Mouse (Mus musculus): ENCODE measurements around the gene Ampd1. TPM values are rescaled to one million over a fixed set of nuclear protein-coding genes. Genes with fewer than 3 reads are reported as not detected.
A peak's percentile ranks its signal among the peaks of the same experiment; 100 is the strongest.

Ampd1 gene
- total and polyA plus RNA-seq, 3 experiments: 0.49 TPM; not detected in 2

GRCm38 (mm10) chr3:103058207-103059157, 15.3 kb upstream of the Ampd1 start, which contains the start of gene Nras:
TSS of gene Nras (plus strand) at chr3:103058285.
- peak; percentile 85 for ATAC-seq (ENCODE audit: extremely low read depth, insufficient number of reproducible peaks, low FRiP score, poor library complexity, severe bottlenecking)
- Histone ChIP-seq H3K27me3 (ENCODE audit: insufficient read depth, low read length) (no peaks in the 10 kb centered on the region), H3K36me3 (replicated peaks) (peaks cover 72% of the 10 kb centered on the region), H3K4me3 (ENCODE audit: low read depth, low read length) (peak within 1 kb of the TSS; percentile 77), H3K4me1 (ENCODE audit: insufficient read depth, low read depth, low read length) (peaks cover 12% of the 10 kb centered on the region), H3K9me3 (replicated peaks) (no peaks in the 10 kb centered on the region)
- TF ChIP-seq POLR2AphosphoS5 (IDR thresholded peaks at IDR 0.05; ENCODE audit: insufficient replicate concordance, low read depth, low read length): no peak; the same call in 1 of the 2 replicates
- no peak for TF ChIP-seq CTCF (IDR thresholded peaks at IDR 0.05; ENCODE audit: low read depth, low read length)
- TF ChIP-seq GATA1 (IDR thresholded peaks at IDR 0.05; ENCODE audit: borderline replicate concordance, low read length): no peak
- TF ChIP-seq TAL1 (conservative IDR thresholded peaks at IDR 0.05; ENCODE audit: low read depth, low read length): no peak
- TF ChIP-seq GATA2 (IDR thresholded peaks at IDR 0.05; ENCODE audit: borderline replicate concordance, low read depth, low read length): no peak
- DNase-seq (ENCODE audit: low spot score): peak; percentile 83

DNA sequence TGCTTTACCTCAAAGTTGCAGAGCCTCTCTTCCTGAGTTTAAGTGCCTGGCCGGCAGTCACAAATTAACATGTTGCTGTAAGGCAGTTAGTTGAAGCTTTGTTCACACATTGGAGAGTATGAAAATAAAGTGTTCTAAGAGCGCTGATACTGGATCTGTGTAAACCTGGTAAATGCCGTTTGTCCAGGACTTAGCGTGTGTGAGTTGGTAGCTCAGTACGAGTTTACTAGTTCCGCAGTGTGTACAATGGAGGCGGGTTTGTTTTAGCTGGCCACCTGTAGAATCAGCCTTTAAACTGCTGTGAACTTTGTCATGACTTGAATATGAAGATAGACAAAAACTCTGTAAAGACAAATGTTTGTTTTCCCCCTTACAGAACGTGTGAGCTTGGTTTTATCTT, 6.9 kb upstream of the Ampd1 start:
- no peaks in the 10 kb centered on the region for H3K4me1 ChIP-seq (ENCODE audit: insufficient read depth, low read depth, low read length)
- ATAC-seq (ENCODE audit: extremely low read depth, insufficient number of reproducible peaks, low FRiP score, poor library complexity, severe bottlenecking): no peak
- TF ChIP-seq CTCF (IDR thresholded peaks at IDR 0.05; ENCODE audit: low read depth, low read length) (no peak), GATA1 (IDR thresholded peaks at IDR 0.05; ENCODE audit: borderline replicate concordance, low read length) (no peak), TAL1 (conservative IDR thresholded peaks at IDR 0.05; ENCODE audit: low read depth, low read length) (no peak), POLR2AphosphoS5 (IDR thresholded peaks at IDR 0.05; ENCODE audit: insufficient replicate concordance, low read depth, low read length) (no peak), GATA2 (IDR thresholded peaks at IDR 0.05; ENCODE audit: borderline replicate concordance, low read depth, low read length) (no peak)
- H3K36me3 ChIP-seq (replicated peaks): peaks cover 76% of the 10 kb centered on the region
- no peak for DNase-seq (ENCODE audit: low spot score)
- H3K4me3 ChIP-seq (ENCODE audit: low read depth, low read length): no peak overlapping the region
- H3K27me3 ChIP-seq (ENCODE audit: insufficient read depth, low read length): no peaks in the 10 kb centered on the region
- H3K9me3 ChIP-seq (replicated peaks): no peaks in the 10 kb centered on the region

GRCm38 (mm10) chr3:103068971-103069370, 4.8 kb upstream of the Ampd1 start:
- H3K9me3 ChIP-seq (replicated peaks): no peaks in the 10 kb centered on the region
- H3K27me3 ChIP-seq (ENCODE audit: insufficient read depth, low read length): no peaks in the 10 kb centered on the region
- peaks cover 56% of the 10 kb centered on the region for H3K36me3 ChIP-seq (replicated peaks)
- ATAC-seq (ENCODE audit: extremely low read depth, insufficient number of reproducible peaks, low FRiP score, poor library complexity, severe bottlenecking) (no peak), DNase-seq (ENCODE audit: low spot score) (no peak)
- TF ChIP-seq GATA2 (IDR thresholded peaks at IDR 0.05; ENCODE audit: borderline replicate concordance, low read depth, low read length): no peak
- TF ChIP-seq TAL1 (conservative IDR thresholded peaks at IDR 0.05; ENCODE audit: low read depth, low read length): no peak
- no peak for TF ChIP-seq POLR2AphosphoS5 (IDR thresholded peaks at IDR 0.05; ENCODE audit: insufficient replicate concordance, low read depth, low read length)
- no peak for TF ChIP-seq CTCF (IDR thresholded peaks at IDR 0.05; ENCODE audit: low read depth, low read length)
- H3K4me3 ChIP-seq (ENCODE audit: low read depth, low read length): no peak overlapping the region
- H3K4me1 ChIP-seq (ENCODE audit: insufficient read depth, low read depth, low read length): no peaks in the 10 kb centered on the region

DNA sequence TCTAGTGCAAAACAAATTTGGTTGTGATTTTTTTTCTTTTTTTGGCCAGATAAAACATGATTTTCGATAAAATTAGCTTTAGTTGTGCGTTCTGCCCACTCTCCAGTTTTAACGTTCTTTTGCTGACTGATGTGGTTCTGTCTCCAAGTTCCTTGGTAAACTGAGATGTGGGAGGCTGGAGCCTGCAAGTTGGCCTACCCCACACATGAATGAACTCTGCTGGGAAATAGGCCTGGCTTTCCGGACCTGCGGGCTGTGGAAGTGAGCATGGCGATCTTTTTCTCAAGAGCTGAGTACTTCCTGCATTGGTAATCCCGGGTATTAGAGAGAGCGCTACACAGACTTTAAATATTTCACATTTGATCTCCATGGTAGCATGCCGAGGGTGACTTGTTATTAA, 2.1 kb downstream of the Ampd1 start:
- no peaks in the 10 kb centered on the region for H3K9me3 ChIP-seq (replicated peaks)
- ATAC-seq (ENCODE audit: extremely low read depth, insufficient number of reproducible peaks, low FRiP score, poor library complexity, severe bottlenecking) (no peak), DNase-seq (ENCODE audit: low spot score) (no peak)
- no peak for TF ChIP-seq POLR2AphosphoS5 (IDR thresholded peaks at IDR 0.05; ENCODE audit: insufficient replicate concordance, low read depth, low read length)
- TF ChIP-seq GATA1 (IDR thresholded peaks at IDR 0.05; ENCODE audit: borderline replicate concordance, low read length): no peak
- no peak for TF ChIP-seq CTCF (IDR thresholded peaks at IDR 0.05; ENCODE audit: low read depth, low read length)
- no peak for TF ChIP-seq TAL1 (conservative IDR thresholded peaks at IDR 0.05; ENCODE audit: low read depth, low read length)
- TF ChIP-seq GATA2 (IDR thresholded peaks at IDR 0.05; ENCODE audit: borderline replicate concordance, low read depth, low read length): no peak
- H3K4me3 ChIP-seq (ENCODE audit: low read depth, low read length): no peak overlapping the region
- H3K36me3 ChIP-seq (replicated peaks): no peaks in the 10 kb centered on the region
- H3K4me1 ChIP-seq (ENCODE audit: insufficient read depth, low read depth, low read length): no peaks in the 10 kb centered on the region
- peaks cover 11% of the 10 kb centered on the region for H3K27me3 ChIP-seq (ENCODE audit: insufficient read depth, low read length)

GRCm38 (mm10) chr3:103076476-103076875, 2.7 kb downstream of the Ampd1 start:
- no peak for TF ChIP-seq CTCF (IDR thresholded peaks at IDR 0.05; ENCODE audit: low read depth, low read length)
- TF ChIP-seq GATA1 (IDR thresholded peaks at IDR 0.05; ENCODE audit: borderline replicate concordance, low read length): no peak
- no peak for TF ChIP-seq POLR2AphosphoS5 (IDR thresholded peaks at IDR 0.05; ENCODE audit: insufficient replicate concordance, low read depth, low read length)
- TF ChIP-seq TAL1 (conservative IDR thresholded peaks at IDR 0.05; ENCODE audit: low read depth, low read length): no peak
- TF ChIP-seq GATA2 (IDR thresholded peaks at IDR 0.05; ENCODE audit: borderline replicate concordance, low read depth, low read length): no peak
- Histone ChIP-seq H3K4me1 (ENCODE audit: insufficient read depth, low read depth, low read length) (no peaks in the 10 kb centered on the region), H3K27me3 (ENCODE audit: insufficient read depth, low read length) (peaks cover 17% of the 10 kb centered on the region), H3K36me3 (replicated peaks) (no peaks in the 10 kb centered on the region), H3K9me3 (replicated peaks) (no peaks in the 10 kb centered on the region), H3K4me3 (ENCODE audit: low read depth, low read length) (no peak overlapping the region)
- DNase-seq (ENCODE audit: low spot score) (no peak), ATAC-seq (ENCODE audit: extremely low read depth, insufficient number of reproducible peaks, low FRiP score, poor library complexity, severe bottlenecking) (no peak)

DNA sequence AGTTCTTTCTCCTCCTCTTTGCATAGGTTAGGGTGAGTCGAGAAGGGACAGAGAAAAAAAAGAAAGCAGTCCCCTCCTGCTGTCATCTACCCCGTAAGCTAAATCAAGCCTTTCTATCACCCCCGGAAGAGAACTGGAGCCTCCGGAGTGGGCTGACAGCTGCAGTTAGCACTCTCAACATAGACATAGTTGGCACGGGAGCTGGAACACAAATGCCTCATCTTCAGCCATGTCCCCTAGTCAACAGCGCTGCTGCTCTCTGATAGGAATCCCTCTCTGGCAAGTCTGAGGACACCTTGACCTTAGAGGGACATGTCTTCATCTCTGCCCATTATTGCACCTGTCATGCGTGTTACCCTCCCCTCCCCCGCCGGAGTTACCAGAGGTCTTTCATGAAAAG, 5.5 kb downstream of the Ampd1 start:
- peaks cover 34% of the 10 kb centered on the region for H3K27me3 ChIP-seq (ENCODE audit: insufficient read depth, low read length)
- no peak overlapping the region for H3K4me3 ChIP-seq (ENCODE audit: low read depth, low read length)
- DNase-seq (ENCODE audit: low spot score) (no peak), ATAC-seq (ENCODE audit: extremely low read depth, insufficient number of reproducible peaks, low FRiP score, poor library complexity, severe bottlenecking) (no peak)
- TF ChIP-seq CTCF (IDR thresholded peaks at IDR 0.05; ENCODE audit: low read depth, low read length) (no peak), TAL1 (conservative IDR thresholded peaks at IDR 0.05; ENCODE audit: low read depth, low read length) (no peak)
- H3K4me1 ChIP-seq (ENCODE audit: insufficient read depth, low read depth, low read length): no peaks in the 10 kb centered on the region
- no peaks in the 10 kb centered on the region for H3K36me3 ChIP-seq (replicated peaks)
- H3K9me3 ChIP-seq (replicated peaks): no peaks in the 10 kb centered on the region

All from G1E (cell line).